Mouse (Mus musculus): Measurements from ENCODE around the gene Uck2.

Gene Uck2

DNA sequence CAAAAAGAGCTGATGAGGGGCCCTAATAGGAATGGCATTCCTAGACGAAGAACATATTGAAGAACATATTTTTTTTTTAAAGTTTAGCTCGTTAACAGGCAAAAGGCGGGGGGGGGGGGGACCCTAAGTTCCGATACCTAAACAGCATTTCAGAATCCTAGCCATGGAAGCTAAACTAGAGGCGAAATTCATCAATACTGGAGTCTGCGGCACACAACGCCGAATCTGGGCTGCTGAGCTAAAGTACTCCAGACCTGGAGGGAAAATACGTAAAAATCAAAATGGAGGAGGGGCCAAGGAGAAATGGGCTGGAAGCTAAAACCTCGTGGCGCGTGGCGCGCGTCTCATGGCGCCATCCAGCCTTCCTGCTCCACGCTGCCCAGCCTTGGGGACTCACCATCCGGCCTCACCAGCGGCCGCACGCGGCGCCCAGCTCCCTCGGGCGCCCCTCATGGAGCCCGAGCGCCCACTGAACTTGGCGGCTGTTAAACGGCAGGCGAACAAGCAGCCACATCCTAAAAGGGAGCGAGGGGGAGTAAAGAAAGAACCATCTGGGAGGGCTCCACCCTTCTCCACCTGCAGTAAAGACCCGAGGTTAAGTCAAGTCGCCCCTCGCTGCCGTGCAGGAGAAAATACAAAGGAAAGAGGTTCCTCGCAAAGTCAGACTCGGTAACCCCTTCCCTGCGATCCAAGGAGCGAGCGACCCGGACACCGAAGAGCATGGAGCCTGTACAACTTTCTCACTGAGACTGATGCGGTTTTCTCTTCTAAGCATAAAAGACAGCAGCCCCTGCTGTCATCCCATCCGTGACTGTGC lies 1.5 kb downstream of the Uck2 start:
- DNase-seq: peak; percentile 69

DNA sequence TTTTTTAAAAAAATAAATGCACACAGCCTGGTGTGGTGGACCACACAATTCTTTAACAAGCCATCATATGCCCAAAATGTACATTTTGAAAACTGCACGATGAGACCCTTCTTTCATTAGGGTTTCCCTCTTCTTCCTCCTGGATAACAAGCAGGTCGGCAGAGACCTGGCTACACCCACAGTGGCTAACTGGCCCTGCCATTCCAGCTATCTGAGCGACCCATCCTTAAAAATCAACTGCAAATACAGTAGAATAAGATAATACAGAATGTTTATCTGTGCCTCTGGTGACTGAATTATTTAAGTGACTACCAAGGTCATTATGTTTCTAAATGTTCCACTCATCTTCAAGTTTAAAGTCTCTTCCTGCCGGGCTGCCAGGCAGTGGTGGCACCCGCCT lies 2.4 kb downstream of the Uck2 start:
- DNase-seq: no peak

DNA sequence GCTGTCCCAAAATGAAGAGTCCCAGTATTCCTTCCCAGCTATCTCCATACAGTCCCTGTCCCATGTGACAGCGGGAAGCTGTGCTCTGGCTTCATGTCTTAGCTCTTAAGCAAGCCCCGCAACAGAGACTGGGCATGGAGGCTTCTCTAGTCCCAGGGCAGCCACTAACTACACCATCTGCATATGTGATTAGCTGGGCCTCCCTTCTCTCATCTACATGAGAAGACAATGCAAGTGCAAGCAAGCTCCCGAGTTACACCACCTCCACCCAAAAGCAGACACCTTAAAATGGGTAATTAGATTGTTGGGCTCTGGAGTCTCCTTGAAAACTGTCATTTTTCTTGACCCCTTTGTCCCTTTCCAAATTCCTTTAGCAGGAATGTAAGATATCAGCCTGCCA lies 3.0 kb downstream of the Uck2 start:
- no peak for DNase-seq

DNA sequence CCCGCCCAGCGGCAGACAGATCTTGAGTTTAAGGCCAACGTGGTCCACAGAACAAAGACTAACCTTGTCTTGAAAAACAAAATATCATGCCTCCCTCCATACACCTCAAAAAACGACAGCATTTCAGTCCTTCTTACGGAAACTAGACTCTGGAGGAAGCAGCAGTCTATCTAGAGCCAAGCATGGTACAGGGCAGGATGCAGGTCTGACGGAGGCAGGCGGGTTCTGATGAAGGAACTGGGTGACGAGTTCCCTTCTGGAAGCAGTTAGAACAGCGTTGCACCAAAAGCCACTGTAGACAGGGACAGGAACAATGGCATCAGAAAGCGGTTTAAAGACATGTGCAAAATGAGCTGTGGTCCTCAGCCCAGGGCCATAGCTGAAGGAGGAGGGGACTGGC lies 5.1 kb downstream of the Uck2 start:
- DNase-seq: no peak

DNA sequence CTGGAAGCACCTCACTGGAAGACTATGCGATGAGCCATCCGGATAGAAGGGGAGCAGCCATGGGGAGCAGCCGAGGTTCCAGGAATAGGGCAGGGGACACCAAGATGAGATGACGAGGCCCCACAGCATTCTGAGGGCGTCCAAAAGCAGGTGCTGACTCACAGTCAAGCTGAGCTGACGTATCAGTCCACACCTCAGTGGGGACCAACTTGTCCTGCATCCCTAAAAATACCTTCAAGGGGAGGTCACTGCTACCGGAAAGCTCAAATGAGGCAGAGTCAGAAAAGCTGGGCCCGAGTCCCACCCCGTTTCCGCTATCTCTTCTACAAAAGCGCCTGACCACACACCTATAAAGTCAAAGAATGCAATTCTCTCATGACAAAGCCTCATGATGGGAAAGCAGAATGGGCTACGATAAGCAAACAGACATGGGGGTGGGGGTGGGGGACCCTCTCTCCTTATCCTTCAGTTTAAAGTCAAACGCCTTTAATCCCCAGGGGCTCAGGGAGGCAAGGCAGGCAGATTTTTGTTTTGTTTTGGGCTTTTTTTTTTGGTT lies 5.9 kb downstream of the Uck2 start:
- peak; percentile 49 for DNase-seq

DNA sequence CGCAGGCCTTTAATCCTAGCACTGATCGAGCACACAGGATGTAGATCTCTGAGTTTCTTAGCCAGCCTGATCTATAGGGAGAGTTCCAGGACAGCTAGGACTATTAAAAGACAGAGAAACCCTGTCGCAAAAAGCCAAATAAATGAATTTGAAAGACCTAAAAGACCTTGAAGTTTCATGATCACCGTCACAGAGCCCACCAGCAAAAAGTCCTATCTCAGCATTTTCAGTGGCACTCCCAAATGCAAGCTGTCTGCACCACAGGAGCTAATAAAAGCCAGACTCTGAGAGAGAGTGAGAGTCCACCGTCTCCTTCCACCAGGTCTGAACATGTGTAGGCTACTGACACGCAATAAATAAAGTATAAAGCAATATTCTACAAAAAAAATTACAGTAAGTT lies 6.7 kb downstream of the Uck2 start:
- DNase-seq: no peak

DNA sequence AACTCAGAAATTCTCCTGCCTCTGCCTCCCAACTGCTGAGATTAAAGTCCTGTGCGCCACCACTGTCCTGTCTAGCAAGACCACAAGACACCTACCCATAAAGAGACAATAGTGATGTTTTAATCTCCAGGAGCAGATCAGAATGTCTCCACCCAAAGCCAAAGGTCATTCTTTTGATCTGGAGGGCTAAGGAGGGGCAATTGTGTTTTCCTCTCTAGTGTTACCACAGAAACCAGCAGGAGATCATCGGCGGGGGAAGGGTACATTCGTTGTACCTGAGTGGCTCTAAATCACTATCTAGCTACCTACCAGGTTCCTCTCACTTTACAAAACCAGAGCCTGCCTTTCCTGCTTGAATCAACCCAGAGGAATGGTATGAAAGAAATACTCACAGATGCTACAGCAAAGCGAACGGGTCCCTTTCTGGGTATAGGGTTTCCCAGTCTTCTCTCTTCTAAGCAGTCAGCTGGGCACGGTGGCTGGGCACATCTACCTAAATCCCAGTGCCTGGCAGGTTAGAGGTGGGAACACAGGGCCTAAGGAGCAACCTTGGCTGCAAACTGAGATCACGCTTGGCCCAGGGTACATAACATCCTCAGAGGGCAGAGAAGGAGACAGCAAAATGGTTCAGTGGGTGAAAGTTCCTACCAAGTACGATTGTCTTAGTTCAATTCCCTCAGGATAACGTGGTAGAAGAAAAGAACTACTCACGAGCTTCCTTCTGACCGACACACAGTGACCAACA lies 10.3 kb downstream of the Uck2 start:
- no peak for DNase-seq

DNA sequence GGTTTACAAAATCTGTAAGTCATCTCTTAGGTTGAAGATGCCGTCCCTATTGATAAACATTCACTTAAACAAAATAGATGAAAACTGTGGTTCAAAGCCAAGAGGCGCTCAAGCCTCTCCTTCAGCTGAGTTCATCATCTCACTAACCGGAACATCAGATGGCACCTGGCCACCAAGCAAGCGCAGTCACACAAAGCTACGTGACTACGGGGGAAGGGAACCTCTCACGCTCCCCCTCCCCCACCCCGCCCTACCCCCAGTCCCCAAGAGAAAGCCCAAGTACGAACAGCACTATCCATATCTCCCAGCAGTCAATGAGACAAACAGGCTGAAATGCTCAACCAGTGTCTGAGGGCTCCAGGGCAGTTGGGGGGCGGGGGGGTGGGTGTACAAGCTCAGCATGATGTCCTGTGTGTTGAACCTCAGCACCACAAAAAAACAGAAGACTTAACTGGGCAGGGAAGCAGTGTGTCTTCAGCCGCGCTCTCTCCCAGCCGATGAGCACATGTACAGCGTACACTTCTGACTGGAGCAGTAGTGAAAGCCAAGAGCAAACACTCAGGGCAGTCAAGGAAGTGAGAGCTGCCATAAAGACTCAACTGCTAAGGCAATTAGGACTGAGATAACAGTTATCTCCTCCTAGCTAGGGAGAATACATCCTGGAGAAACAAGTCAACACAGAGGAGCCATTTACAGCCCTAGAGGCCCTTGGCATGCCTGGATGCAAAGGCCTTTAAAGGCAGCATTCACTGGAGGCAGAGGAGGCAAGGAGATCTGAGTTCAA lies 11.5 kb downstream of the Uck2 start:
- no peak for DNase-seq

DNA sequence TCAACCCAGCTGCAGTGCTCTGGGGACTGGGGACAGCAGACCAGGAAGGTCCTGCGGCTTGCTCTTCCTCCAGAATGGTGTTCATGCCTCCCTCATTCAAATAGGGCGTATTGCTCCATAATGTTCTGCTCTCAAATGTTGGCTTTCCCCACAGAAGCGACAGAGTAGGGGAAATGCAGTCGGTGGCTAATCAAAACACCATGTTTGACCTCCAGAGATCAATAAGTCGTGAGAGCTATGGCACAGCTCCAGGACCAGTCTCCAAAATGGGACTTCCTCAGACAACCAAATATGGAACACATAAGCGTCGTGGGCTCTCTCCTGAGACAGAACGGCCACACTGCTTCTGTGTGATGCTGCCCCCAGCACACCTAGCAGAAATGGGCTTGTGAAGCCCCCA lies 13.3 kb downstream of the Uck2 start:
- DNase-seq: no peak

DNA sequence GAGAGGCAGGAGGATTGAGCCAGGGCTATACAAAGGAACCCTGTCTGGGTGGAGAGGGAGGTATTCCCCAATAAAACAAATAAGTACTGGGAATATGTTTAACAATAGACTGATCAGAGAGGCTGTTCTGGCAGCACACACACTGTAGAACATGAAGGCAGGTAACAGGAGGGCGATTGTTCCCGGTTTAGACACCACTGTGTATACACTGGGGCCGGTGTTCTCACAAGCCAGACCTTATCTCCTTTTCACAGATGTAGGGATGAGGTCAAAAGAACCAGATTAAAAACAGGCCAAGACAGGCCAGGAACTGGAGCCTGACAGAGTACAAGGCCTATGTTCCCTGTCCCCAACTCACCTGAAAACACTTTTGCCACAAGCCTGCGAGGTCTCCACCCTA lies 13.8 kb downstream of the Uck2 start:
- no peak for DNase-seq

DNA sequence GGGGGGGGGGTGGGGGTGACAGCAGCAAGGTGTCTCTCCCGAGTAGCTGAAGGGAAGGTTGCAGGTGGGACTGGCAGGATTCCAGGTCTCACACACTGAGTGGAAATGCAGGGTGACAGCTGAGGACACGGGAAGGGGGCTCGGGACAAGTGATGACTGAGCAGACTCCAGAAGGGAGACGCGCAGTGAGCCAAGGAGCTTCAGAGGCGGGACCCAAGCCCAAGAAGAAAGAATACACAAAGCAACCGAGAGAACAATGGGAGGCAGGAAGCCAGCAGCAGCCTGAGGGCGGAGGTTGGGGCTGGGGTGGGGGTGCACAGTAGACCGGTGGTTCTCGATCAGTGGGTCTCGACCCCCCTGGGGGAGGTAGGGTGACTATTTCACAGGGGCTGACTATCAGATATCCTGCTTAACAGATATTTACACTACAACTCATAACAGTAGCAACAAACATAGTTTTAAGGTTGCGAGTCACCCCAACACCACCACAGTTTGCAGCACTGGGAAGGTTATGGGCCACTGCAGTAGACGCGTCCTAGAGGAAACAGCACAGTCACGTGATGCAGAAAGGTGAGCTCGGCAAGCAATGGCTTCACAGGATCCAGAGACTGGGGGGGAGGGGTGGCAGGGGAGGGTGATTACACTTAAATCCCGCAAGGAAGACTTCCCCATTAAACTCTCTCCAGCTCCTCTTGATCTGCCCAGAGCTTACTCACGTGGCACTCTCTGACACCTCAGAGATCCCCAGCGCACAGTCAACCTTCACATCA lies 14.6 kb downstream of the Uck2 start:
- peak; percentile 28 for DNase-seq

DNA sequence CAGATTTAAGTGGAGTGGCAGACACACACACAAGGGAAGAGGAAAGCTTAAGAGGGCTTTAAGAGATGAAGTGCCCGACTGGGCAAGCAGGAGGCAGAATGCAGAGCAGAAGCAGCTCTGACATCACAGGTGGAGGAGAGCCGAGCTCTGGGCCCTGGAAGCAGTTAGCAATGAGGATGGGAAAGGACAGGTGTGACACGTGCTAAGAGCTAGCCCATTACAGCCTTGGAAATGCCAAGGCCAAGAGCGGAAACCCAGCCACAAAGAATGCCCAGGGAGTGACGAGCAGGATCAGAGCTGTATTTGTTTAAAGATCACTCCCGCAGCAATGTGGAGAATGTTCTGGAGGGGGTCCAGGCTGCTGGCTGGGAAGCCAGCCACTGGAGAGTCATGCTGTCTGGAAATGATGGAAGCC lies 15.3 kb downstream of the Uck2 start:
- DNase-seq: peak; percentile 71

DNA sequence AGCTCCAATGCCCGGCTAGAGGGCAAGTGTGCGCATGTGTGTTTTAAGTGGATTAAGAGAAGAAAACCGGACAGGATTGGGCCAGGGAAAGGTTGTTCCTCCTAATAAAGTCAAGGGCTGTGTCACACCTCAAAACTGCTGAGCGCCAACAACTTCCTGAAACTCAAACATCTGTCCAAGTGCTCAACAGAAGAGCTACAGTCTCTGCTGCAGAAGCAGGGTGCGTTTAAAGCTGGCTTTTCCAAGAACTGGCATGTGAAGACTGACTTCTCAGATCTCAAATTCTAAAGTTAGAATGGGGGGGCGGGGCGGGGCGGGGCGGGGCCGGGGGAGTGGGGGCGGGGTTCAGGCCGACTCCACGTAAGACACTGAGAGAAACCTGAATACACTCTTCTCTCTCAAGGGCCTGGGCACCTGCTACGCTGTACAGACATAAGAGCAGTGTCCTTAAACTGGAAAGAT lies 15.7 kb downstream of the Uck2 start:
- DNase-seq: no peak

DNA sequence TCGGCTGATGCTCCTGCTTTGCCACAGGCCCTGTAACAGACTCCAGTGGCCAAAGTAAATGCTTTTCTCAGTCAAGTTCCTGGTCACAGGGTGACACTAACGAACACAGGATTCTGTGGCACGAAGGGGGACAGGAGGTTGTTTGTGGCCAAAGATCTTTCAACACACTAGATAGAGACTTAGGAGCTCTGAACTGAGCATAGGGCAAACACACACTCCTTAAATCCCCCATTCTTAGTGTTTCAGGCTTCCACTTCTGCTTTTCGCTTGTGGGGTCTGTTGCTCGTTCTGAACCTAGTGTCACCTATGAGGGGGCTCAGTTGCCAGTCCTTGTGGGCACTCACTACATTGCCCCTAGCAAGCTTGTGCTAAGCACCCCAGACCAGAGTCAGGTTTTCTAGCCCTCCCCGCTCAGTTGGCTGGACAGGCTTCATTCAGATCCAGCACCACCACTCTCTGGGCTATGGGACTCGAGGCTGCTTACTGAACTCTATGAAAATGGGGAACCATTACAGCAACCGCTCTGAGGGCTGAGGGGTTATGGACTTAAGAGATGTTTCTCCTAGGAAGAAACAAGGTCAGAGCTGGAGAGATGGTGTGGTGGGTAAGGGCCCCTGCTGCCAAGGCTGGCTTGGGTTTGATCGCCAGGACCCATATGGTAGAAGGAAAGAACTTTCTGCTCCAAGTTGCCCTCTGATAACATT lies 16.6 kb downstream of the Uck2 start:
- no peak for DNase-seq

DNA sequence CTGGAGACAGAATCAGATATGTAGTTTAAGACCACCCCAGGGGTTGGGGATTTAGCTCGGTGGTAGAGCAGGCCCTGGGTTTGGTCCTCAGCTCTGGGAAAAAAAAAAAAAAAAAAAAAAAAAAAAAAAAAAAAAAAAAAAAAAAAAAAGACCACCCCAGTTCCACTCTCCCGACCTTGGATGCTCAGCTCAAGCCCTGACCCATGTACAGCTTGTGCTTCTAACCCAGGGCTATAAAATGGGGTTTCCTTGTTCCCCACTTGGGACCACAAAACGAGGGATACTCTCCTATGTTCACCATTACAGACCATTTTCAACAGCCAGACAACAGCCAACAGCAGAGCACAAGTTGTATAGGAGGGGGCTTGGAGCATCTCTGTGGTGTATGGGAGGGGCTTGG lies 18.4 kb downstream of the Uck2 start:
- DNase-seq: no peak

DNA sequence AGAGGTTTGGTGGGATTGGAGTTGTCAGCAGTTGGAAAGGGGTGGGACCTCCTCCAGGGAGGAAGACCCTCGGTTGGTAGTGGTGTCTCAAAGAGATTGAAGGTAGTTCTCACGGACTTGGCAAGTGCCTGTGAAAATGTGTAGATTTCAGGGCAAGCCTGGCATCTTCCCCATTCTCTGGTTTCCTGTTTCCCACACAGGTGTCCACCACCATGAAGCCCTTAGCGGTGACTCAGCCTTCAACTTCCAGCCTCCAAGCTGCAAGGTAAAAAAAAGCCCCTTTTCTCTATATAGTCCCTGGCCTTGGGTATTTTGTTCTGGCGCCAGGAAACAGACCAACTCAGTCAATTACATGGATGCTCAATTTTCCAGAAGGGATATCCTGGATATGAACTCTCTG lies 19.8 kb downstream of the Uck2 start:
- no peak for DNase-seq

DNA sequence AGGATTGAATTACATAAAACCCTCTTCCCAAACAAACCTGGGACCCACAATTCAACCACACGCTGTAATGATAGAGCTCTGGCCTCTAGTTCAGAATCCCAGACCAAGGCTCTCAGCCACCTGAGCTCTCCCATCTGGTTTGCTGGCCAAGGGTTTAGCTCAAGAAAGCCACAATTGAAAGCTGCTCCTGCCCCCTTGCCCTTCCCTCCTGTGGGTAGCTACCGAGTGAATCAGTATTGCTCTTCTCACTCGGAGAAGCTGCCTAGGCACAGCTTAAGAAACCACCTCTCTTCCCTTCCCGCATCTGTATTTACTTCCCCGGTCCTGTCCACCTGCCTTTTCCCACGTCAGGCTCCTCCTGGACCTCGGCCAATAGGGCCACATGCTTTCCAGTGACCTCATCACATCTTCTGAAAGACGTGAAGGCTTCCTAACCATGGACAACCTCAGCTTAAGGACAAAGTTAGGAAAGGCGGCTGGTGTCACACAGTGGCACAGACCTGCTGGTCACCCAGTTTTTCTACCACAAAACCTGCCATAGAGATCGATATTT lies 22.6 kb downstream of the Uck2 start:
- DNase-seq: no peak

DNA sequence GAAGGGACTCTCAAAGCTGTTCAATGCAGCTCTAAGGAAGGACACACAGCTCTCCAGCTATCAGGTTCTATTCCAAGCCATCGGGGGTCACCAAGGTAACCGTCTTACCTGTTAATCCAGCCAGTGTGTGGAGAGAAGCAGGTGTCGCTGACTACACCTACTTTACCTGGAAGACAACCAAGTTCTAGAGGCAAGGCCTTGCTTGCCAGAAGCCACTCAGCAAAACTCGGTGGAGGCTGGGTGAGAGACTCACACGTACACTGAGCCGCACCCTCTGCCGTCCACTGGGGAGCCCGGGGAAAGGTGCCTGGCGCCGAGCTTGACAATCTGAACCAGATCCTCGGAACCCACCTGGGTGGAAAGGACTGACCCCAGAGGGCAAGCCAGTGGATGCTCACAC lies 23.4 kb downstream of the Uck2 start:
- DNase-seq: no peak

DNA sequence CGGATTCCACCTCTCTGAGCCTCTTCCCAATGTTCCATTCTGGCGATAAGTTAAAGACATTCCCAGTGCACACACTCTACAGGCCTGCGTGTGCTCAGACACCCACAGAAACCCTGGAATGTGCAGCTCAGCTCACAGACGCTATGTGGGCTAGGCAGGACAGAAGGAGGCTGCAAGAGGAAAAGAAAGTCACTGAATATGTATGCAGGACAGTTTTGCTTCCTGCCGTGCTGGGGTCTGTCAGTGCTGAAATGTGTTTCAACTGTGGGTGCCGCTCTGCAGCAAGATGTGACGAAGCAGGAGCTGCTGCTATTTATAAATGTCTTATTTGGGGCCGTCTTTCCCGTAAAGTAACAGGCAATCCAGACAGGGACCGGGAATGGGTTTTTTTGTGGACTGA lies 25.4 kb downstream of the Uck2 start:
- DNase-seq: peak; percentile 91

DNA sequence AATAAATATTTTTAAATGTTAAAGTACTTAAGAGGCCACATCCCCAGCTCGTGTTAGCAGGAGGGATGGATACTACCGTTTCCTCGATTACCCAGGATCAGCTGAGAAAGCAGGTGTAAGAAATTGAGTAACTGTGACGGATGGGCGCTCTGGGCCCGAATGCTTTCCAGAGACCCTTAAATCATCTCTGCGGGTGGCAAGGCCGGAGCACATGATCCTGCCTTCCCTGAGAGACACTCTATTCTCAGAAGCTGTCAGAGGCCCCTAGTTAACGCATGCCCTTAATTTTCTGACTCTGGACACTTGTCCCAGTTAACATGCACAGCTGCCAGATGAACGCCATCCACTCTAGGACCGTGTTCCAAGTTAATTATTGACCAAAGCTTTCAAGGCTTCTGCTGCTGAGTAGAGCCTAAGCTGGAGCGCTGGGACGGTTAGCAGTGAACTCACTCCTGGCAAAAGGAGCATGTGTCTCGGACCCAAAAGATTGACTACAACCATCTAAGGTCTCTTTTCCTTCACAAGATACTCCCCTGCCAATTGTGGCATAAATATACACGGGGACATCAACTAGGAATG lies 28.3 kb downstream of the Uck2 start:
- DNase-seq: no peak

DNA sequence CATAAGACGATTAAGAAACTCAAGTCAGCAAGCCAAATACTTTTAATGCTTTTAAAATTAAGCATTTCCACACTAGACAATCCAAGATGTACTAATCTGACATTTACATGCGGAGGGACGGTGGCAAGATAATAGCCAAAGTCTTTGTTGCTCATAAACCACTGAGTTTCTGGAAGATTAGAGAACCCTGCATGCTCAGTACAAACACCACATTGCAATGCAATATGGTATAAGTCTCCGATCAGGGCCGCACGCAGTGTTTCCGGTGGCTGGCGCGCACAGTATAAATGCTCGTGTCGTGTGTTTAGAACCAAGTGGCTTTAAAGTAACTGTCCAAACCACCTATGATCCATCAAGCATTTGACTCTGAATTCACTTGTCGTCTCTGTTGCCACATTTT lies 31.5 kb downstream of the Uck2 start:
- DNase-seq: no peak
